In genomic region chr10:31173169-31173686, GRCm38 (mm10) we compare ENCODE assay signal across 7 mouse cellular contexts.
A peak's percentile ranks its signal among the peaks of the same experiment; 100 is the strongest.
DNase-seq lines count a peak whose midpoint lies in the region; ATAC-seq and TF ChIP-seq lines count a peak whose summit lies in the region.

No protein-coding gene starts in this region.

- H3K27me3 ChIP-seq in embryonic facial prominence, embryonic 13.5 days, result no peaks in the 10 kb centered on the region
- H3K27me3 ChIP-seq in intestine, embryonic 15.5 days (replicated peaks), result no peaks in the 10 kb centered on the region
- no peaks in the 10 kb centered on the region for H3K27me3 ChIP-seq in midbrain, embryonic 14.5 days (ENCODE audit: control insufficient read depth, insufficient read depth, low read length)

- H3K4me1 ChIP-seq in embryonic facial prominence, embryonic 13.5 days, result peaks cover 11% of the 10 kb centered on the region
- H3K4me1 ChIP-seq in intestine, embryonic 15.5 days (replicated peaks), result peaks cover 6% of the 10 kb centered on the region; the same call in 1 of the 2 replicates
- no peaks in the 10 kb centered on the region for H3K4me1 ChIP-seq in midbrain, embryonic 14.5 days (ENCODE audit: control insufficient read depth, insufficient read depth, low read length)

- no peak for TF ChIP-seq CTCF in brain, embryonic 14.5 days (IDR thresholded peaks at IDR 0.05; ENCODE audit: borderline replicate concordance, extremely low read depth, insufficient read depth, insufficient read length)

- H3K4me3 ChIP-seq in embryonic facial prominence, embryonic 13.5 days, result no peak overlapping the region
- H3K4me3 ChIP-seq in intestine, embryonic 15.5 days (replicated peaks), result no peak overlapping the region
- no peak overlapping the region for H3K4me3 ChIP-seq in midbrain, embryonic 14.5 days (replicated peaks; ENCODE audit: low read depth, low read length)

- 33% methylated on average over 15 of the region's 15 CpGs for WGBS in embryonic facial prominence, embryonic 13.5 days
- 38% methylated on average over 15 of the region's 15 CpGs for WGBS in intestine, embryonic 15.5 days
- WGBS in midbrain, embryonic 14.5 days, result 53% methylated on average over 15 of the region's 15 CpGs

- peak overlapping the region; percentile 74 for H3K27ac ChIP-seq in embryonic facial prominence, embryonic 13.5 days
- peak overlapping the region; percentile 68 for H3K27ac ChIP-seq in intestine, embryonic 15.5 days
- H3K27ac ChIP-seq in midbrain, embryonic 14.5 days (replicated peaks; ENCODE audit: low read depth, low read length), result no peak overlapping the region

- peak; percentile 64; the same call in 1 of the 2 replicates for ATAC-seq in embryonic facial prominence, embryonic 13.5 days (ENCODE audit: insufficient number of reproducible peaks, insufficient read depth, low FRiP score, low TSS enrichment, low read depth)
- ATAC-seq in intestine, embryonic 15.5 days, result peak; percentile 91
- peak; percentile 54 for ATAC-seq in midbrain, embryonic 14.5 days (ENCODE audit: low FRiP score, low TSS enrichment)

- no peak overlapping the region for H3K9ac ChIP-seq in embryonic facial prominence, embryonic 13.5 days
- H3K9ac ChIP-seq in intestine, embryonic 15.5 days, result no peak overlapping the region
- H3K9ac ChIP-seq in midbrain, embryonic 14.5 days (replicated peaks; ENCODE audit: low read length), result no peak overlapping the region

- no peak overlapping the region for H3K4me2 ChIP-seq in embryonic facial prominence, embryonic 13.5 days
- no peak overlapping the region for H3K4me2 ChIP-seq in intestine, embryonic 15.5 days (replicated peaks)
- no peak overlapping the region for H3K4me2 ChIP-seq in midbrain, embryonic 14.5 days (ENCODE audit: low read length)

- H3K9me3 ChIP-seq in embryonic facial prominence, embryonic 13.5 days, result no peaks in the 10 kb centered on the region
- no peaks in the 10 kb centered on the region for H3K9me3 ChIP-seq in intestine, embryonic 15.5 days
- no peaks in the 10 kb centered on the region for H3K9me3 ChIP-seq in midbrain, embryonic 14.5 days (ENCODE audit: control insufficient read depth, low read length)

- peak; percentile 88 for DNase-seq in brain, embryonic 14.5 days (ENCODE audit: low read depth)
- peak; percentile 28 for DNase-seq in gonadal fat pad, adult 2 months (ENCODE audit: low read depth)
- peak; percentile 16 to 20 for DNase-seq in left cerebral cortex, adult 18-20 months (ENCODE audit: low spot score in 2 of 2)
- DNase-seq in midbrain, embryonic 14.5 days, result peak; percentile 67
- peak; percentile 10 for DNase-seq in urinary bladder, postnatal 25 days (ENCODE audit: low spot score)

- H3K36me3 ChIP-seq in embryonic facial prominence, embryonic 13.5 days, result no peaks in the 10 kb centered on the region
- H3K36me3 ChIP-seq in intestine, embryonic 15.5 days, result no peaks in the 10 kb centered on the region
- H3K36me3 ChIP-seq in midbrain, embryonic 14.5 days (ENCODE audit: control insufficient read depth, insufficient read depth, low read length), result no peaks in the 10 kb centered on the region

- TF ChIP-seq POLR2A in brain, embryonic 14.5 days (IDR thresholded peaks at IDR 0.05; ENCODE audit: borderline replicate concordance, extremely low read depth, insufficient read depth, insufficient read length, poor library complexity, severe bottlenecking), result no peak

Comparison
In these comparisons a context has a peak if more than half of its experiments do, and no peak if none do; other contexts are left out.
1. DNase-seq: peak in every context shown above with its lines; median percentile 88 in brain, embryonic 14.5 days; 67 in midbrain, embryonic 14.5 days; 28 in gonadal fat pad, adult 2 months; 18 in left cerebral cortex, adult 18-20 months; 10 in urinary bladder, postnatal 25 days.